Mouse (Mus musculus): ENCODE measurements around the gene Chrna1. TPM values are rescaled to one million over a fixed set of nuclear protein-coding genes. Genes with fewer than 3 reads are reported as not detected.

Chrna1 gene
- 0.03 TPM in 1 of 2 replicates, not detected in the other for polyA plus RNA-seq (2012; rRNA removed)

DNA sequence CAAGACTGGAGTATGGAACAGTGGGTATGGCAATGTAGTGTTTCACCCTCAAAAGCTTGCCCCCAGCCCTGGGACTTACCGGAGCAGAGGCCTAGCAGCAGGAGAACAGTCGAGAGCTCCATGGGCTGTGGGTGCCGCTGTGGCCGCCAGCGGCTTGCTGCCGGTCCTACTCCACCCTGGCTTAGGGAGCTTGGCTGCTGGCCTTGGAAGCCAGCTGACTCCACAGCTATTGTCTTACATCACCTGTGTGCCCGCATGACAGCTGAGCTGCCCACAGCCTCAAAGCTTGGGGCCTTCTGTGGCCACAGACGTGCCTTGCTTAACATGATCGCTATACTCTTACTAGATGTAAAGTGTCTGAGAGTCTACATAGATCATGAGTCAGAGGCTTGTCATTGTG, at the start of gene Chrna1:
Chrna1 (minus strand) TSS at position 173 of the 400 bp plus-strand sequence.
- DNase-seq (ENCODE audit: low read depth) = no peak

DNA sequence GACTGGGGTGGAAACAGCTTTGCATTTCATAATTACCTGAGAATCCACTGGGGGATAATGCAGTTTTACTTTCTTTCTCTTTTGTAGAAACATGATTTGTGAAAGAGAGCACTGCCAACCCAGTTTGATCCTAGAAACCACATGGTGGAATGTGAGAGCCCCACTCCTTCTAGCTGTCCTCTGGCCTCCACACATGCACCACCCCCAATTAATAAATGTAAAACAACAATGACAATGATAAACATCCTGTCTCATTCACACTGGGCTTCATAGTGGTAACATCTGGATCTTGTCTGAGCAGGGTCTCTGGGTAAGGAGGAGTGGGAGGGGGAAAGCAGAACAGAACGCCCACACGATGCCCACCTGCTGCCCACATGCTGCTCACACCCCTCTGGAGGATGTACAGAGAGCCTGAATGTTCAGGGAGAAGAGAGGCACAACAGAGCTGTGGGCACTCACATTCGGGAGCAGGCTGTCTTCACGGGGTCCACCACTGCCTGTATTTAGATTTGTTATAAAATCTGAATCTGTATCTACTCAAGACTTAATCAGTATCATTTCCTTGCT, 38.4 kb upstream of the Chrna1 start:
- no peak for DNase-seq (ENCODE audit: low read depth)

DNA sequence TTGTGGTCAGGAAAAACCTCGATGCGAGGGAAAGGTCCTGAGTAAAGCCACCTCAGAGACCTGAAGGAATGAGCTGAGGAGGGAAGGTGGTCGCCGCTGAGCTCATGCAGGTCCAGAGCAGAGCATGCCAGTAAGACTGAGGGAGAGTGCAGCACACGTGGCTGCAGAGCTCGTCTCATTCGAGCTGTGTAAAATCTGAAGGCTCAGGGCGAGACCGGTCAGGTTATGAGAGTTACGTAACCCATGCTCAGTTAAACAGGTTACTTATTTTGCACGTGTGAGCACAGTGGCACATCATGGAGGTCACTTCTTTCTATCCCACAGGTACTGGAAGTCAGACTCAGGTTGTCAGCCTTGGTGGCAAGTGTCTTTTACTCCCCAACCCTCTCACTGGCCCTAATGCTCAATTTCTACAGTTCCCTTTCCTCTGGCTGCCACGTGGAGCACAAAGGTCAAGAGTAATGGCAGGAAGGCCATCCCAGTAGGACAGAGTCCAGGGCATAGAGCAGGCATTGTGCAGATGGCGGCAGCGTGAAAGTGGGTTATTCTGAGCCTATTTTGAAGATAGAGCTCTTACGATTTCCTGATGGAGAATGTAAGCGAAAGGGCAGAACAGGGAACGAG, 36.4 kb upstream of the Chrna1 start:
- DNase-seq (ENCODE audit: low read depth) = no peak

- no peak for DNase-seq (ENCODE audit: low read depth)
Measured at GRCm38 (mm10) chr2:73615456-73615855, 35.3 kb upstream of the Chrna1 start.

DNA sequence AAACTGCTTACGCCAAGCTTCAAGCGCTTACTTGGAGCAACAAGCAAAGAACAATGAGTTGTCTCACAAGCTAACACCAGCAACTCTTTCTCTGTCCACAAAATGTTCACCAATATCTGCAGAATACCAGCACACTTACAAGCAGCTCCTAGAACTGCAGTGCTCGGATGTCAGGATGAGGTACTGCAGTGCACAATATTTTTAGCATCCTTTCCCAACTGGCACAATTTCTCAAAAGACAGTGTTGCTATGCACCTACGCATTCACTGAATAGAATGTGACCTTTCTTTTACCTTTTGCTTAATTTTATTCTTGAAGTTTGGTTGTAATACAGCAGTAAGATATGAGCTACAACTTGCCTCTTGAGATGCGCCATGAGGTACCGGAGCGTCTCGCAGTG, 34.2 kb upstream of the Chrna1 start:
- DNase-seq (ENCODE audit: low read depth) = no peak

DNA sequence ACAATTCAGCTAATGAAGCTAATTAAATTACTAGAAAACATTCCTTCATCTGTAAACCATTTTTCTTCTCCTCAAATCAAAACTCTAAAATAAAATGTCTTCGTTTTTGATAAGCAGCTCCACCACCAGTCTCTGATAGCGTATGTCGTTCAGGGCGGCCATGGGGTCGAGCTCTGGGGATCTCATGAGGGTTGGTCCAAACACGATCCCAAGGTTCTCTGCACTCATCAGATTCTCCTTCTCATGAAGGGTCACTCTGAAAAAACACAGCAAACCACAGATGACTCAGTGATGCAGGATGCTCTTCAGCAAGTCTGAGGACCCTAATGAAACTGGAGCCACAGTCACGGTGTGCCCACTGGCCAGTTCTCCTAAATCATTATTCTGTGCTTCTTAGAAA, 32.8 kb upstream of the Chrna1 start:
- no peak for DNase-seq (ENCODE audit: low read depth)

- DNase-seq (ENCODE audit: low read depth) = no peak
Measured at GRCm38 (mm10) chr2:73612367-73612914, 32.3 kb upstream of the Chrna1 start.

DNA sequence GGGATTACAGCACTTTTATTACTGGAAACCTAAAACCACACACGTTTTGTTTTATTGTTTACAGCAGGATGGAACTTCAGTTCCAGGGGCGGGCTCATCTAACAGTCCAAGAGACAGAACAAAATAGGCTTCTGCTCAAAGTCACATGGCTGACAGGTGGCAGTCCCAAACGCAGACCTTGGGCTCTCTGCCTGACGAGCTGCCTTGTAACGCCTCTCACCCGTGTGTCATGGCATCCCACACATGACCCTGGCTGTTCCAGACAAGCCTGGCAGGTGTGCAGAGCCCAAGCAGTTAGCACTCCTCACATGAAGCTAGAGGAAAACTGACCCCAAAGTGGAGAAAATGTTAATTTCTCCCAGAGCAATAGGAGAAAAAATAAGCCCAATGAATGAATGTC, 31.7 kb upstream of the Chrna1 start:
- DNase-seq (ENCODE audit: low read depth) = no peak

GRCm38 (mm10) chr2:73609724-73610210, 29.6 kb upstream of the Chrna1 start:
- DNase-seq (ENCODE audit: low read depth) = no peak

- no peak for DNase-seq (ENCODE audit: low read depth)
Measured at GRCm38 (mm10) chr2:73609067-73609723, 29.1 kb upstream of the Chrna1 start.

DNA sequence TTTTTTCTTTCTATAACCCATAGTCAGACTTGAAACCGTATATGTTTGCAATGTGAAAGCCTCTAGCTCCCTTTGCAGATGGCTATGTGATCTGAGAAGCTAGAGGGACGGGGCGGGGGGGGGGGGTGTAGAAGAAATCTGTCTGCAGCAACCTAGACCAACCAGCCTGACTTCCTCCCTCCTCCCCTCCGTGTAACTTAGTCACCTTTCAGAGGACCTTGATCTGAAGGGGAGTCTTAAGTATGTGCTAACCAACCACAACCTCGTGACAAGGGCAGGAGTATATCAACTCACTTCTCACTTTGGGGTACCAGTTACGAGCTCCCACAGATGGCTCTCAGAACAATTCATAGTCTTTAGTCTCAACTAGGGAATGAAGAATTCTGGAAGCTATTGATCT, 28.3 kb upstream of the Chrna1 start:
- no peak for DNase-seq (ENCODE audit: low read depth)

GRCm38 (mm10) chr2:73607609-73608008, 27.5 kb upstream of the Chrna1 start:
- DNase-seq (ENCODE audit: low read depth) = no peak

DNA sequence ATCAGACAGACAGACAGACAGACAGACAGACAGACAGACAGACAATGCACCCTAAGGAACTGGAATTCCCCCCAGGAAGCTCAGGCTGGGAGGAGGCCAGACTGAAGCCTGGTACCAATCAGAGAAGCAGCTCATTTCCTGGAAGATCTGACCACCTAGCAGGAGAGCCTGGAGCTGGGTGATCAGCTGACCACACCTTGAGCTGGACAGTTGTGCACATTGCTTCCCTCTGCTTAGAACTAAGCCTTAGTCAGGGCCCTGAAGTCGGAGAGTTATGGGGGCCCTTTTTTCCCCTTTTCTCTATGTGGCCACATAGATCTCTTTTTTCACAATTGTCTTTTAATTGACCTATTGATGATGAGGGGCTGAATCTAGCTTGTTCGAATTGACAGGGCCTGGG, 27.0 kb upstream of the Chrna1 start:
- DNase-seq (ENCODE audit: low read depth) = no peak

DNA sequence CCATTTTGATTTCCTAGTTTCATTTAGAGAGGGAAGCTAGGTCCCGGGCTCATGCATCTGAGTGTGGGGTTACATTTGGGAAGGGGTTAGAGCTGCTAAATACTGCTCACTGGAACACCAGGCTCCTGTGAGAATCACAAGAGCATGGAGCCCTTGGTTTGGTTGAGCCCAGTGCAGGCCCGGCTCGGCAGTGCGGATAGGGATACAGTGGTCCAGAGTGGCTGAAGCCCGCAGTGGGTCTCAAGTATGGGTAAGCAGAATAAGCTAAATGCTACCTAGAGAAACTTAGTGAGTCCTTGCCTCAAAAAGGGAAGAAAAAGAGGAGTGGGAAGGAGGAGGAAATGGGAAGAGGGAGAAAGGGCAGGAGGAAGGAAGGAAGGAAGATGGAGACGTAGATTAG, 26.5 kb upstream of the Chrna1 start:
- no peak for DNase-seq (ENCODE audit: low read depth)

DNA sequence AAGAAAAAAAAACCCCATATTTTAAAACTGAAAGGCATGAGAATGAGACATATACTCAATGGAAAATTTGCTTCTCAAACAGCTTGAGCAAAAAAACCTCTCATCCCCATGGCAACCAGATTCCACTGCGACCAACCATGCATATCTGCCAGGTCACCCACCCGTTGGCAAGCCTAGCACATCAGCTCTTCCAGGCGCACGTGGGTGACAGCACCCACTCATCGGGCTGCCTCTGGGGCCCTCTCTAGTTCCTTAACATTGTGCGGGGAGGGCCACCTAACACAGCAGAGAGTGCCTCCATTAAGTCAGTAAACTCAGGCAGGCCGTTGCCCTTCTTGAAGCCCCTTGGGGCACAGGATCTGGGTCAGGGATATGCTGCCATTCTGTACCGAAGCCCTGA, 24.9 kb upstream of the Chrna1 start:
- DNase-seq (ENCODE audit: low read depth) = no peak

- no peak for DNase-seq (ENCODE audit: low read depth)
Measured at GRCm38 (mm10) chr2:73604579-73604978, 24.4 kb upstream of the Chrna1 start.

DNA sequence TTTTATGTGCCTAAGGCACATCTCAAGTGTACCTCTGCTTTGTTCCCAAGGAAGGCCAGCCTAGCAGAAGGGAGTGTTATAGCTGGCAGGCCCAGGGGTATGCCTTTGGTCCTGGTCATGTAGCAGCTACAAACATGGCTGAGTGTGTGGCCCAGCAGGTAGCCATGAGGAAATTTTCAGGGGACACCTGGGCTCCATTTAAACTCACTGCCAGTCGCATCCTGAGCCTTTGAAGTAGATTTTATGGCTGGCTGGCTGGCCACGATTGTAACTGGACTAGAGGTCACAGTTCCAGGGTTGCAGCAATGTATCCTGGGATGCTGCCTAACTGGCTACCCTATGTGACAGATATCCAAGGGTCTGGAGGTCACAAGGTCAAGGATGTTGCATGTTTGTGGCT, 20.5 kb upstream of the Chrna1 start:
- DNase-seq (ENCODE audit: low read depth) = no peak

DNA sequence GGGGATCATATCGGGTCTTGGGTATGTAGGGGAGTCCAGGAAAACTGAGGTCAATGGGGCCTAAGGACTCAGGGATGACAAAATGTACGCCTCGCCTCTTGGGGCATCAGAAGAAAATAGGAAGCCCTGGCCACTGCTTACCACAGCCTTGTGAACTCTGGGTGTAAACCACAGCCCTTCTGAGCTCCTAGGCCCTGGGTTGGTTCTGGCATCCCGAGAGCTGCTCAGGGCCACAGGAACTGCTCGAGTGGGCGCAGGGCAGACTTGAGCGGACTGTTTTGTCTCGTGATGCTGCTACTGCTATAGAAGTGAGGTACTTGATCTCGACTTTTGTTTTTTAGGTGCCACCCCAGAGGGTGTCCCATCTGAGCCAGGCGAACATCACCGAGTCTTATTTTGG, 17.6 kb upstream of the Chrna1 start:
- no peak for DNase-seq (ENCODE audit: low read depth)

DNA sequence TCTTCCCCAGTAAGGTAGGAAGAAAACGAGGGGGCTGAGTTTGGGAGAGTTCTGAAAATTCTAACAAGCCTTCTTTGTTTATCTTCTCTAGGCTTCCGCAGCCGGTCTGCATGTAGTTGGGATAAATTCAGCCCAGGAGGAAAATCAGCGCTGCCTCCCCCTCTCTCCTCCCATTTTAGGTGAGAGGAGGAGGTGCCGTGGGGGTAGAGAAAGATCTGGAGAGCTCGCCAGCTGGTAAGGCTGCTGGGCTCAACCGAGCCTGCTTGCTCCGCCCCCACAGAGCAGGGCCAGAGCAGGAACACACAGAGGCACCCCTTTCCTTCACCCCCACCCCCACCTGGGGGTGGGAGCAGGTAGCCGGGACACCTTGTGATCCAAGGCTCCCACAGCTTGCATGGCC, 16.6 kb upstream of the Chrna1 start:
- no peak for DNase-seq (ENCODE audit: low read depth)

- DNase-seq (ENCODE audit: low read depth) = no peak
Measured at GRCm38 (mm10) chr2:73596326-73596725, 16.2 kb upstream of the Chrna1 start.

DNA sequence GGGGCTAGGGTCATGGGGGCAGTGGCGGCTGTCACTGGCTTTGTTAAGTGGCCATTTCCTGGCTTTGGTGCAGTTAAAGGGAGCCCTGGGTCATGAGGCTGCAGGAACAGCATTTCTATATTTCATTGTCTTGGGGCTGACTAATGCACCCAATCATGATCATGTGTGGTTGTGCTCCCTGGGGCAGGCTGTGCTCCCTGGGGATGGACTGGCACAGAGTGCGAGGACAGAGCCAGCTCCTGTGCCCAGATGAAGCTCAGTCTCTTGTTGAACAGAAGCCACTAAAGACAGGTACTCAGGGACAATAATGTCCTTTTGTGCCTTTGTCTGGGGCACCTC, 12.9 kb upstream of the Chrna1 start:
- no peak for DNase-seq (ENCODE audit: low read depth)

GRCm38 (mm10) chr2:73592231-73593100, 12.3 kb upstream of the Chrna1 start:
- no peak for DNase-seq (ENCODE audit: low read depth)
